Mouse (Mus musculus): Measurements from ENCODE around the gene 4931440F15Rik. TPM values are rescaled to one million over a fixed set of nuclear protein-coding genes. Genes with fewer than 3 reads are reported as not detected.
"Not testable (repeated sequence)": the region's sequence is repeated elsewhere in the genome, so short reads cannot be mapped to it uniquely, and the experiment has no call there.

Gene 4931440F15Rik
- 1 to 10 TPM; 2.0 to 2.9 (median 2.5) TPM for total RNA-seq (2022)

- not testable (repeated sequence) for DNase-seq (ENCODE audit: low spot score in 2 of 2)
Observed at GRCm38 (mm10) chr11:29825271-29825718, at the start of gene 4931440F15Rik. TSS of gene 4931440F15Rik (minus strand) at chr11:29825668.

DNA sequence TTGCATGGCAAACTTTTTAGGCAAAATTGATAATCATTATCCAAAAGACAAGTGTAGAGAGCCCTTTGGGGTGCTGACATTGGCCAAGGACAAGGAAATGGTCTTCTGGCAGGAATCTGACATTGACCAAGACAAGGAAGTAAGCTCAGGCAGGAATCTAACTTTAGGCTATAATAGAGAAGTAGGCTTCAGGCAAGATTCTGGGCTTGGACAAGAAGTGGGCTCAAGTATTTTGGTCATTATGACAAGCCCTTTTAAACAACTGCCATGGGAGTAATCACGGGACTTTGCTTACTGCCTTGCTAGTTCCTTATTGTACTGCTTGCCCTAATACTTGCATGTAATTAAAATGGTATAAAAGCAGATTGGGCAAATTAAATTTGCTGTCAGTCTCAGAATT lies 49.3 kb upstream of the 4931440F15Rik start:
- not testable (repeated sequence) for DNase-seq (ENCODE audit: low spot score in 2 of 2)

DNA sequence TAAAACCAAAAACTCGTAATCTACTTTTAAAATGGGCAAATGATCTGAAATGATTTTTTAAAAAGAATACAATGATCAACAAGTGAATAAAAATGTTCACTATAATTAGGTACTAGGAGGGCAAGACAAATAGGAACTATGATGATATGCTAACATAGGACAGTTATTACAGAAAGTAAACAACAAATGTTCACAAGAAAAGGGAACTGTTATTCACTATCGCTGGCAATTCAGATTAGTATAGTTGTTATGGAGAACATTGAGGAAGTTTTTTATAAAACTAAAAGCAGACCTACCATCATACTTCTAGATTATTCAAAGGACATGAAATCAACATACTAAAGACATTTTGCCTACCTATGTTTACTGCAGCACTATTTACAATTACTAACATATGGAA lies 44.7 kb upstream of the 4931440F15Rik start:
- DNase-seq (ENCODE audit: low spot score in 2 of 2), result no peak

DNA sequence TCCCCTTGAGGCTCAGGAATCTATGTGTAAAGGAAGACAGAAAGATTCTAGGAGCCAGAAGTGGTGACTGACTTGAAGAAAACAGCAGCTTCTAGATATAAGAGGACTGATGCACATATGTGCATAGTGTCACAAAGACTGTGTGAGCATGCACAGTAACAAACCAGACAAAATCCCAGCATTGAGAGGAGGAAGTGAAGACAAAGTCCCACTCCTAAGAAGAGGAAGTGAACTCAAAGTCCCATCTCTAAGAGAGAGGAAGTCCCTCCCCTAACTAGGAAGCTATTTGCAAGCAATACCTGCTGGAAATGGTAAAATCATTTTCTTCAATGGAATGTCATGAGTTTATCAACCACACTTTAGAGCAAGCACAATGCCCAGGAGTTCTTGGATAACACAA lies 38.8 kb upstream of the 4931440F15Rik start:
- no peak for DNase-seq (ENCODE audit: low spot score in 2 of 2)

GRCm38 (mm10) chr11:29861750-29862397 lies 36.4 kb upstream of the 4931440F15Rik start:
- no peak for DNase-seq (ENCODE audit: low spot score in 2 of 2)

GRCm38 (mm10) chr11:29861040-29861439 lies 35.6 kb upstream of the 4931440F15Rik start:
- DNase-seq (ENCODE audit: low spot score in 2 of 2), result no peak

DNA sequence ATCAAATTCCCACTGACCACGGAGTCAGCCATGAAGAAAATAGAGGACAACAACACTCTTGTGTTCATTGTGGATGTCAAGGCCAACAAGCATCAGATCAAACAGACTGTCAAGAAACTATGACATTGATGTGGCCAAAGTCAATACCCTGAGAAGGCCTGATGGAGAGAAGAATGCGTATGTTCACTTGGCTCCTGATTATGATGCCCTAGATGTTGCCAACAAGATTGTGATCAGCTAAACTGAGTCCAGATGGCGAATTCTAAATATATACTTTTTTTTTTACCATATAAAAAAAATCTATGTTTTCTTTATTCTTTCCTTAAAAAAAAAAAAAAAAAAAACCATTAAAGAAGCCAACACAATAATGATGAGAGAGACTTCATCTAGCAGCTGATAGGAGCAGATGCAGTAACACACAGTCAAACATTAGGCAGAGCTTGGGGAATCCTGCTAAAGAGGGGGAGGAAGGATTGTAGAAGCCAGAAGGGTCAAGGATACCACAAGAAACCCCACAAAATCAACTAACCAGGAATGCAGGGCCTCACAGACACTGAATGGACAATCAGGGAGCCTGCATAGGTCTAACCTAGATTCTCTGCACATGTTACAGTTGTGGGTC lies 15.2 kb upstream of the 4931440F15Rik start:
- DNase-seq (ENCODE audit: low spot score in 2 of 2), result no peak

- DNase-seq (ENCODE audit: low spot score in 2 of 2), result peak in 1 of 2 experiments; percentile 3
Observed at GRCm38 (mm10) chr11:29839781-29840180, 14.3 kb upstream of the 4931440F15Rik start.

- DNase-seq (ENCODE audit: low spot score in 2 of 2), result no peak
Observed at GRCm38 (mm10) chr11:29837066-29837465, 11.6 kb upstream of the 4931440F15Rik start.

DNA sequence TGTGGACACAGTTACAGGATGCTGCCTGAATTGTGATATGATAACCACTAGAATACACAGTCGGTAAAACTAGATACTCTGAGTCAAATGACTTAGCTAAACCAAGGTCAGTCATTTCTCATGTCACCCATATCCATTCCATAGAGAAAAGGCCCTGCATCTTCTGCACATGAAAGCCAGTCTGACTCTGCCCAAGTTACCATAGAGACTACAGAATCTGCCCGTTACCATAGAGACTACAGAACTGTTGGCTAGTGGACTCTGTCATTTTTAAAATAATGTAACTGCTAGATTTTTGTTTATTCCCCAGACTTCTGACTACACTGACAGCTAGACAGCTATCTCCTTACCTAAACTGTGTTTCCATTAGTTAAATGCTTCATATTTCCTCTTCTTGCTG lies 2.3 kb upstream of the 4931440F15Rik start:
- no peak for DNase-seq (ENCODE audit: low spot score in 2 of 2)

DNA sequence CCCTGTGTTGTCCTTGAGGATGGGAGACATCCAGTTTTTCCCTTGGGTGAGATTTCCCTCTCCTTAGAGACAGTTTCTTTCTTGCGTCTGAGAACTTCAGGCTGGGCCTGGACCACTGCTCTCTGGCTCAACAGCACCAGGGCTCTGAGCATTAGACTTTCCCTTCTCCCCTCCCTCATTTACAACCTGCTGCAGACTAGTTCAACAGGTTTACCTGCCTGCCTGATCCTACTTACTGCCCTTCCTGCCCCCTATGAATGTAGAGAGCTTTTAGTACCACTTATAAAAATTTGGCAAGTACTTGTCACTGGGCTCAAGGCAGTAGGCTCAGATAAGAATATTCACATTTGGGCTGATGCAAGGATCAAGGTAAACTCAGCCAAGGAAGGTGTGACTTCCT lies 533 bp upstream of the 4931440F15Rik start:
- DNase-seq (ENCODE audit: low spot score in 2 of 2), result no peak

GRCm38 (mm10) chr11:29824474-29825270 lies 796 bp downstream of the 4931440F15Rik start:
- not testable (repeated sequence) for DNase-seq (ENCODE audit: low spot score in 2 of 2)

- no peak for DNase-seq (ENCODE audit: low spot score in 2 of 2)
Observed at GRCm38 (mm10) chr11:29823141-29823540, 2.3 kb downstream of the 4931440F15Rik start.

DNA sequence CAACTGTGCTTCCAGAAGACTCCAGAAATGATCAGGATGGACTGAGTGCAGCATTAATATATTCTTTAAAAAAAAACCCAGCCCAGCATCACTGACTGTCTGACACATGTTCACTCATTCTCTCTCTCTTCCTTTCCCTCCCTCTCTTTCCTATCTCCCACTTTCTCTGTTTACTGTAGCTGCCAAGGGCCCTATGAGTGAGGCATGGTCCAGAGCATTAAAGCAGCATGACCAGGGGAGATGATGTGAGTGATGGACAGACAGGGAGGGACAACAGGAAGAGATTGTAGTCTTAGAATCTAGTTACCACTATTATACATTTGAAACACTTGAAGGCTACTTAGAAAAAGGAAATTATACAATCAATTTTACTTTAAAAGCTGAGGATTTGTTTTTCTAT lies 9.8 kb downstream of the 4931440F15Rik start:
- no peak for DNase-seq (ENCODE audit: low spot score in 2 of 2)

DNA sequence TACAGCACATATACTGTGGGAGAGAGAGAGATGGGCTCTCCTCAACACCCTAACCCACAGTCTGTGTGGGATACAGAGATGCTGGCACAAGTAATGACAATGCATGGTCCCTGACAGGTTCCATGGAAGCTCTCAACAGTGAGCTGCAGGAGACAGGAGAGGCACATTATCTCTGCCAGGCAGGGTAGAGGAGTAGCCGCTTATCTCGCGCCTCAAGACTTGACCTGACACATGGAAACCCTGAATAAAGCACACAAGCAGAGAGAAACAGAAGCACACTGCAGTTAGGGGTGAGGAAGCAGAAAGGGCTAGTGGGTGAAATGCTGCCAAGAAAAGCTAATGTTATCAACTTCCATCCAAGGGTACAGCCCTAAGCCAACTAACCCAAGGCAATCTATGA lies 10.2 kb downstream of the 4931440F15Rik start:
- DNase-seq (ENCODE audit: low spot score in 2 of 2), result no peak

- DNase-seq (ENCODE audit: low spot score in 2 of 2), result no peak
Observed at GRCm38 (mm10) chr11:29813267-29813666, 12.2 kb downstream of the 4931440F15Rik start.

DNA sequence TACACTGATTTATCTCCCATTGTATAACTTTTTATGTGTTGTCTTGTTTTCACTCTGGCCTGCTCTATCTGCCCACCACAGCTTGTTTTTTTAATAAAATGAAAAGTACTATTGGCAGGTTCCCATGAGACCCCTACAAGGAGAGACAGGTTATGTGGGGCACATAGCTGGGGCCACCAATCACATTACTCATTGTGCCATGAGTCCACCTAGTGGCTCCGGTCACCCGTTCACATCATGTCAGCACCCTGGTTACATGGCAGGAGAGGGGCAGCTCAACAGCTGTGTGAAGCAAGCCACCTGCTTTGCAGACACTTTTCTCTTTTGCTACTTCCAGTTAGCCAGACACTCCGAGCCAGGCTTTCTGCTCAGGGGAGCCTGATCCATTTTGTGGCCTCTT lies 13.0 kb downstream of the 4931440F15Rik start:
- no peak for DNase-seq (ENCODE audit: low spot score in 2 of 2)

DNA sequence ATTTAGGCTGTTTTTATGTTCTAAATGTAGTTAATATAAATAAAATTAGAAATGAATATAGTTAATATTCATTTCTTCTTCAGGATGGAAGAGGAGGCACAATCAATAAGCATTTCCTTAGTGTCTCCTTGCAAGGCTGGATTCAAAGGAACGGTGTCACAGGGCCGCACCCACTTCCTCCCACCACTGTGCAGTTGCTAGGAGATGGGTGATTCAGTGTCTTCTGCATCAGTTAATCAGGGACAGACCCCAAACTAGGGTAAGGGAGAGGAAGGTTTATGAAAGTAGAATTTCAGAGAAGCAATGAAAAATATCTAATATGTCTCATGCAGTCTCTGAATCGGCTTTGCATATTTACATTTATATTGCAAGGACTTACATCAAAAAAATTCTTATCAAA lies 15.1 kb downstream of the 4931440F15Rik start:
- no peak for DNase-seq (ENCODE audit: low spot score in 2 of 2)

- no peak for DNase-seq (ENCODE audit: low spot score in 2 of 2)
Observed at GRCm38 (mm10) chr11:29808981-29809589, 16.4 kb downstream of the 4931440F15Rik start.

GRCm38 (mm10) chr11:29808173-29808980 lies 17.1 kb downstream of the 4931440F15Rik start:
- peak; percentile 72 to 81 for DNase-seq (ENCODE audit: low spot score in 2 of 2)

DNA sequence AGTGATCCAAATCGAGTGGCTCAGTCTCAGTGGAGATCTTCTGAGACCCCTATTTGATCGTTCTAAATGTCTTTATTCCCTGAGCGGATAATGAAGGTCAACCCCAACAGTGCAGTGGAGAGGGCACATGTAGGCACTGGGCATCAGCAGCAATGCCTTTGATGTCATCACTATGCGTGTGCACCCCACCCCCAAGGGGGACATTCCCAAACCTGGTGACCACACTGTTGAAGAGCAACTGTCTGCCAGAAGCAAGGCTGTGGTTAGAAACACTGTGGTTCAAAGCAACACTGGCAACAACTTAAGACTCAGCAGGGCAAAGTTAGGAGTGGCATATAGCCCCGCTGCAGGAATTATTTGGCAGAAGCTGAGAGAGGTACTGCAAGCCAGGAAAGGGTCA lies 18.1 kb downstream of the 4931440F15Rik start:
- no peak for DNase-seq (ENCODE audit: low spot score in 2 of 2)
